In the genomic region with DNA sequence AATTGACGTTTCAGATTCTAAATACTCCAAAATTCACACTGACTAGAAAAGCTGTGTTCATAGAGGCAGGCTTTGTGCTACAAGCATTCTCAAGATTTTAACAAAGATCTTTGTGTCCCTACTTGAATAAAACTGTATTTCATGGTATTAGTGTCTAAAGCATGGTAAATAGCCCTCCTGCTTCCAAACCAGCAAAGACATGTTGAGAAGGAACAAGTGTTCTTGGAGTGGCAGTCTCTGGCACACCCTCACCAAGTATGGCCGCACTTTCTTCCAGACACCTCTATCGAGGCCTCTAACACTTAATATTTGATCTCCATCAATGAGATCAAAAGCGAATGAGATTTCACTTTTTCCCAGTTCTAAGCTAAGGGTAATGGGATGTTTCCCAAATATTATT, we compare ENCODE assay signal across 22 mouse cellular contexts.
DNase-seq lines count a peak whose midpoint lies in the region; ATAC-seq and TF ChIP-seq lines count a peak whose summit lies in the region.
"Had no signal": no experiment of that assay in that cellular context is flagged by ENCODE, and none has a peak within 500 bp of the region (broad histone marks: within the 10 kb centered on the region; RNA-seq: fewer than 3 reads in every experiment).

No protein-coding gene starts in this region.

- WGBS in lung, postnatal 0 days: 58% methylated on average over 4 of the region's 4 CpGs
- 66% methylated on average over 4 of the region's 4 CpGs for WGBS in lung, adult 2 months

- H3K36me3 ChIP-seq in lung, postnatal 0 days (ENCODE audit: insufficient read depth, low read length): no peaks in the 10 kb centered on the region
- H3K36me3 ChIP-seq: embryonic facial prominence, embryonic 13.5 days; embryonic facial prominence, embryonic 15.5 days; forebrain, embryonic 10.5 days; forebrain, embryonic 12.5 days had no signal

- H3K9ac ChIP-seq in lung, postnatal 0 days (replicated peaks; ENCODE audit: low read depth): no peak overlapping the region
- H3K9ac ChIP-seq: embryonic facial prominence, embryonic 13.5 days; embryonic facial prominence, embryonic 15.5 days; forebrain, embryonic 12.5 days had no signal

- no peak for TF ChIP-seq CTCF in lung, postnatal 0 days (IDR thresholded peaks at IDR 0.05)
- TF ChIP-seq CTCF in lung, adult 2 months (IDR thresholded peaks at IDR 0.05; ENCODE audit: insufficient read depth, low read length): no peak

- no peak overlapping the region for H3K27ac ChIP-seq in lung, postnatal 0 days (ENCODE audit: low read length)
- H3K27ac ChIP-seq: embryonic facial prominence, embryonic 13.5 days; embryonic facial prominence, embryonic 15.5 days; forebrain, embryonic 10.5 days; forebrain, embryonic 12.5 days had no signal

- no peaks in the 10 kb centered on the region for H3K27me3 ChIP-seq in lung, postnatal 0 days (replicated peaks; ENCODE audit: insufficient read depth, low read length)
- H3K27me3 ChIP-seq: embryonic facial prominence, embryonic 13.5 days; embryonic facial prominence, embryonic 15.5 days; forebrain, embryonic 12.5 days had no signal

- DNase-seq in lung, adult 18-20 months: peak; percentile 53 to 57
- no peak for DNase-seq in lung, postnatal 4 days
- peak; percentile 68 for DNase-seq in lung, postnatal 0 days (ENCODE audit: low spot score)
- no peak for DNase-seq in lung, adult 2 months
- peak; percentile 57 for DNase-seq in lung, postnatal 36 days
- DNase-seq: adrenal gland, adult 2 months; adrenal gland, postnatal 10 days; adrenal gland, postnatal 25 days; cerebellum, adult 11 months; cerebellum, adult 18-20 months; cerebellum, adult 8-10 months; cerebellum, adult 9-11 months; cerebellum, postnatal 14 days; cerebellum, postnatal 36 days; embryo, embryonic 11 days had no signal

- TF ChIP-seq EP300 in lung, postnatal 0 days (IDR thresholded peaks at IDR 0.05): peak; percentile 64

- H3K4me3 ChIP-seq in lung, postnatal 0 days (ENCODE audit: low read depth, low read length): no peak overlapping the region
- H3K4me3 ChIP-seq in lung, adult 2 months (replicated peaks; ENCODE audit: extremely low read depth, low read depth, low read length): no peak overlapping the region
- H3K4me3 ChIP-seq: embryonic facial prominence, embryonic 13.5 days; embryonic facial prominence, embryonic 15.5 days; erythroblast, embryonic 14.5 days; forebrain, embryonic 10.5 days; forebrain, embryonic 12.5 days had no signal

- H3K4me2 ChIP-seq in lung, postnatal 0 days (replicated peaks; ENCODE audit: low read depth, low read length): no peak overlapping the region
- H3K4me2 ChIP-seq: embryonic facial prominence, embryonic 13.5 days; embryonic facial prominence, embryonic 15.5 days; forebrain, embryonic 12.5 days had no signal

- no peak for TF ChIP-seq POLR2A in lung, adult 2 months (IDR thresholded peaks at IDR 0.05; ENCODE audit: borderline replicate concordance, extremely low read depth, low read depth, low read length)

- peak; percentile 80 for ATAC-seq in lung, postnatal 0 days
- no peak for ATAC-seq in inflammation-experienced regulatory T-cells, adult 6 months
- ATAC-seq: forebrain, embryonic 14.5 days had no signal

- H3K9me3 ChIP-seq in lung, postnatal 0 days (ENCODE audit: low read length): no peaks in the 10 kb centered on the region
- H3K9me3 ChIP-seq: embryonic facial prominence, embryonic 13.5 days; embryonic facial prominence, embryonic 15.5 days; forebrain, embryonic 10.5 days; forebrain, embryonic 12.5 days had no signal

- no peaks in the 10 kb centered on the region for H3K4me1 ChIP-seq in lung, postnatal 0 days (ENCODE audit: insufficient read depth, low read depth, low read length)
- H3K4me1 ChIP-seq in lung, adult 2 months (ENCODE audit: control insufficient read depth, insufficient read depth, low read length): no peaks in the 10 kb centered on the region
- H3K4me1 ChIP-seq: embryonic facial prominence, embryonic 13.5 days; embryonic facial prominence, embryonic 15.5 days; forebrain, embryonic 12.5 days had no signal

Comparison
In these comparisons a context has a peak if more than half of its experiments do, and no peak if none do; other contexts are left out.
1. DNase-seq: peak in lung, adult 18-20 months (2 of 2), lung, postnatal 0 days (single experiment) and lung, postnatal 36 days (single experiment); none in lung, postnatal 4 days (0 of 2) and lung, adult 2 months (single experiment).